ENCODE assay signal across 16 mouse cellular contexts in the genomic region with DNA sequence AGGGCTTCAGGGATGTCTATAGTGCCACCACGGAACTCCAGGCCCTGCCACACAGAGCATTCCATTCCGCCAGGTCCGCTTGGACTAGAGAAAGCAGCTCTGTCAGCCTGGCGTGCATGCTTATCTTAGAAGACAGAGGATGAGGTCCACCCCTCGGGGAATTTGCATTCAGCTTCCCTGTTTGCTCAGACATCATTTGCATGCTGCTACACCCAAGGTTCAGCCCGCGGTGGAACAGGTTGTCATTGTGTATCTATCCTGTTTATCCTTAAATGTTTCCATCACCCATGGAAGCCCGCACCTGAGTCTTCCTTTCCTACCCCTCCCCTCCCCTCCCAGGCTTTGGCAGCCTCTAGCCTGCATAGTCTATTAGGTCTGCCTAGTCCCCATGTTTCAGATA. TPM values are rescaled to one million over a fixed set of nuclear protein-coding genes. Genes with fewer than 3 reads are reported as not detected.
DNase-seq lines count a peak whose midpoint lies in the region; ATAC-seq and TF ChIP-seq lines count a peak whose summit lies in the region.
"Had no signal": no experiment of that assay in that cellular context is flagged by ENCODE, and none has a peak within 500 bp of the region (broad histone marks: within the 10 kb centered on the region; RNA-seq: fewer than 3 reads in every experiment).

No protein-coding gene starts in this region.

- H3K27me3 ChIP-seq in heart, embryonic 12.5 days (replicated peaks) = no peaks in the 10 kb centered on the region
- no peaks in the 10 kb centered on the region for H3K27me3 ChIP-seq in intestine, postnatal 0 days (replicated peaks; ENCODE audit: control insufficient read depth, insufficient read depth, low read length)
- H3K27me3 ChIP-seq: heart, embryonic 15.5 days; hindbrain, embryonic 12.5 days; neural tube, embryonic 12.5 days had no signal

- 29% methylated on average over 8 of the region's 8 CpGs for WGBS in heart, embryonic 12.5 days
- 23% methylated on average over 8 of the region's 8 CpGs for WGBS in intestine, postnatal 0 days

- H3K4me3 ChIP-seq in heart, embryonic 12.5 days = no peak overlapping the region
- no peak overlapping the region for H3K4me3 ChIP-seq in intestine, postnatal 0 days (ENCODE audit: low read depth, low read length)
- no peak overlapping the region for H3K4me3 ChIP-seq in gastrocnemius, adult 2 months
- H3K4me3 ChIP-seq: heart, embryonic 15.5 days; hindbrain, embryonic 12.5 days; neural tube, embryonic 12.5 days had no signal

- peaks cover 35% of the 10 kb centered on the region for H3K4me1 ChIP-seq in heart, embryonic 12.5 days (replicated peaks)
- peaks cover 7% of the 10 kb centered on the region; the same call in 1 of the 2 replicates for H3K4me1 ChIP-seq in intestine, postnatal 0 days (replicated peaks; ENCODE audit: control insufficient read depth, insufficient read depth, low read length)

- H3K36me3 ChIP-seq in heart, embryonic 12.5 days = peaks cover 3% of the 10 kb centered on the region; the same call in 1 of the 2 replicates
- H3K36me3 ChIP-seq in intestine, postnatal 0 days (ENCODE audit: control insufficient read depth, insufficient read depth) = peaks cover 15% of the 10 kb centered on the region; the same call in 1 of the 2 replicates
- H3K36me3 ChIP-seq: heart, embryonic 15.5 days had no signal

- H3K9me3 ChIP-seq in heart, embryonic 12.5 days (replicated peaks) = peaks cover 4% of the 10 kb centered on the region
- 0 out of 2 replicates have a peak, but pooled peaks cover 7% of the 10 kb centered on the region for H3K9me3 ChIP-seq in intestine, postnatal 0 days (ENCODE audit: control insufficient read depth)
- H3K9me3 ChIP-seq: heart, embryonic 15.5 days had no signal

- DNase-seq in heart, postnatal 14 days = no peak
- DNase-seq in testis, postnatal 14 days (ENCODE audit: low spot score) = peak; percentile 60
- DNase-seq in testis, postnatal 10 days (ENCODE audit: low spot score) = no peak
- no peak for DNase-seq in embryo, embryonic 9.5 days (ENCODE audit: extremely low spot score)
- DNase-seq in gastrocnemius, adult 2 months = no peak
- DNase-seq in adrenal gland, adult (ENCODE audit: inconsistent age in 2 of 2, low spot score in 1 of 2) = no peak
- DNase-seq: cerebellum, postnatal 10 days; embryo, embryonic 11 days; gastrocnemius, postnatal 25 days; thymus, postnatal 36 days had no signal

- 0 out of 2 replicates have a peak overlapping the region, but pooled peaks have one; percentile 5 for H3K9ac ChIP-seq in heart, embryonic 12.5 days
- no peak overlapping the region for H3K9ac ChIP-seq in intestine, postnatal 0 days (ENCODE audit: low read depth, low read length)
- H3K9ac ChIP-seq: heart, embryonic 15.5 days; hindbrain, embryonic 12.5 days; neural tube, embryonic 12.5 days had no signal

- no peak for TF ChIP-seq CTCF in intestine, postnatal 0 days (IDR thresholded peaks at IDR 0.05; ENCODE audit: low read depth)
- TF ChIP-seq CTCF in gastrocnemius, adult 2 months (IDR thresholded peaks at IDR 0.05) = no peak

- no peak overlapping the region for H3K4me2 ChIP-seq in heart, embryonic 12.5 days
- peak overlapping the region; percentile 27; the same call in 1 of the 2 replicates for H3K4me2 ChIP-seq in intestine, postnatal 0 days (replicated peaks; ENCODE audit: low read depth)
- H3K4me2 ChIP-seq: heart, embryonic 15.5 days; hindbrain, embryonic 12.5 days; neural tube, embryonic 12.5 days had no signal

- no peak overlapping the region for H3K27ac ChIP-seq in heart, embryonic 12.5 days (ENCODE audit: poor library complexity, severe bottlenecking)
- peak overlapping the region; percentile 54 for H3K27ac ChIP-seq in intestine, postnatal 0 days (ENCODE audit: low read depth, low read length)
- H3K27ac ChIP-seq in gastrocnemius, adult 2 months = no peak overlapping the region
- H3K27ac ChIP-seq: hindbrain, embryonic 12.5 days; neural tube, embryonic 12.5 days had no signal

- ATAC-seq in heart, embryonic 12.5 days (ENCODE audit: insufficient number of reproducible peaks, low FRiP score) = no peak
- ATAC-seq in intestine, postnatal 0 days = peak; percentile 73
- ATAC-seq: forebrain, embryonic 16.5 days had no signal

- intact Hi-C loops in heart, postnatal 14 days (cut with DNase I) = no loop called here
- intact Hi-C loops in gastrocnemius, adult 2 months (cut with DNase I) = no loop called here

RNA-seq across cellular contexts. Expression of a gene that starts 38.8 kb away (rescaled TPM):
- polyA plus RNA-seq in heart, embryonic 12.5 days (2016; fragmentation: Nextera tagmentation; extraction: Ambion mirVana) = 5.5 and 5.6 TPM in 2 replicates
- 10 to 100 TPM in 1 of 2 experiments, 1 to 10 TPM in 1; 7.2 to 11.9 TPM for total RNA-seq in heart, postnatal 14 days (2021)
- polyA plus RNA-seq in intestine, postnatal 0 days (2015; fragmentation: Nextera tagmentation; extraction: Ambion mirVana) = 58.8 and 59.8 TPM in 2 replicates
- 1 to 10 TPM; 1.8 to 3.3 TPM for total RNA-seq in gastrocnemius, adult 2 months (2021)
